Mouse (Mus musculus): Measurements from ENCODE around the gene Gm10770.
"Not testable (repeated sequence)": the region's sequence is repeated elsewhere in the genome, so short reads cannot be mapped to it uniquely, and the experiment has no call there.

Gene Gm10770

GRCm38 (mm10) chr2:150179579-150179978 lies at the start of gene Gm10770:
Gm10770 (minus strand) TSS chr2:150179679.
- DNase-seq (ENCODE audit: extremely low spot score, low read depth, low spot score): not testable (repeated sequence)

GRCm38 (mm10) chr2:150223263-150223662 lies 43.8 kb upstream of the Gm10770 start:
- DNase-seq (ENCODE audit: extremely low spot score, low read depth, low spot score): not testable (repeated sequence)

- not testable (repeated sequence) for DNase-seq (ENCODE audit: extremely low spot score, low read depth, low spot score)
Measured at GRCm38 (mm10) chr2:150218363-150218725, 38.9 kb upstream of the Gm10770 start.

- peak; percentile 16 for DNase-seq (ENCODE audit: extremely low spot score, low read depth, low spot score)
Measured at GRCm38 (mm10) chr2:150217600-150218362, 38.3 kb upstream of the Gm10770 start, which contains the start of gene Zfp937. Zfp937 (plus strand) TSS chr2:150218073.

- not testable (repeated sequence) for DNase-seq (ENCODE audit: extremely low spot score, low read depth, low spot score)
Measured at GRCm38 (mm10) chr2:150181570-150181999, 2.1 kb upstream of the Gm10770 start, which contains the start of gene Gm14139. Gm14139 (plus strand) TSS chr2:150181755.

- not testable (repeated sequence) for DNase-seq (ENCODE audit: extremely low spot score, low read depth, low spot score)
Measured at GRCm38 (mm10) chr2:150181046-150181445, 1.6 kb upstream of the Gm10770 start.

GRCm38 (mm10) chr2:150173833-150174232 lies 5.6 kb downstream of the Gm10770 start:
- DNase-seq (ENCODE audit: extremely low spot score, low read depth, low spot score): no peak

GRCm38 (mm10) chr2:150166703-150167102 lies 12.8 kb downstream of the Gm10770 start:
- DNase-seq (ENCODE audit: extremely low spot score, low read depth, low spot score): no peak

GRCm38 (mm10) chr2:150136435-150136897 lies 43.0 kb downstream of the Gm10770 start, which contains the start of gene Zfp120:
Zfp120 (minus strand) TSS chr2:150136708.
- DNase-seq (ENCODE audit: extremely low spot score, low read depth, low spot score): peak; percentile 46

GRCm38 (mm10) chr2:150132773-150133172 lies 46.7 kb downstream of the Gm10770 start:
- DNase-seq (ENCODE audit: extremely low spot score, low read depth, low spot score): no peak

- DNase-seq (ENCODE audit: extremely low spot score, low read depth, low spot score): not testable (repeated sequence)
Measured at GRCm38 (mm10) chr2:150132002-150132401, 47.5 kb downstream of the Gm10770 start.
